Mouse (Mus musculus): ENCODE measurements at regions not wholly inside any gene's neighbourhood (a gene's known extent, or its start where the extent isn't known, plus 50 kb on each side); places are given as distances from the start of the nearest gene placed in this dataset.

- Histone ChIP-seq H3K9ac (replicated peaks) (no peak overlapping the region), H3K27me3 (no peaks in the 10 kb centered on the region), H3K36me3 (no peaks in the 10 kb centered on the region), H3K4me1 (replicated peaks) (no peaks in the 10 kb centered on the region), H3K27ac (no peak overlapping the region), H3K9me3 (no peaks in the 10 kb centered on the region), H3K4me3 (replicated peaks) (no peak overlapping the region), H3K4me2 (no peak overlapping the region)
- no peak for ATAC-seq (ENCODE audit: insufficient number of reproducible peaks, insufficient read depth, low FRiP score, low TSS enrichment, low read depth)
- WGBS: 89% methylated on average over 5 of the region's 5 CpGs
These were observed 60.2 kb downstream of the Scg2 start for GRCm38 (mm10) chr1:79379736-79380135.

GRCm38 (mm10) chr1:79374811-79375210 is 65.1 kb downstream of the Scg2 start:
- Histone ChIP-seq H3K4me3 (replicated peaks) (no peak overlapping the region), H3K9me3 (no peaks in the 10 kb centered on the region), H3K36me3 (no peaks in the 10 kb centered on the region), H3K4me1 (replicated peaks) (no peaks in the 10 kb centered on the region), H3K27ac (no peak overlapping the region), H3K4me2 (no peak overlapping the region), H3K27me3 (no peaks in the 10 kb centered on the region), H3K9ac (replicated peaks) (no peak overlapping the region)
- ATAC-seq (ENCODE audit: insufficient number of reproducible peaks, insufficient read depth, low FRiP score, low TSS enrichment, low read depth): no peak
- 58% methylated on average over 3 of the region's 3 CpGs for WGBS

GRCm38 (mm10) chr1:79357291-79358045 is 82.5 kb downstream of the Scg2 start:
- Histone ChIP-seq H3K36me3 (no peaks in the 10 kb centered on the region), H3K4me1 (replicated peaks) (no peaks in the 10 kb centered on the region), H3K27me3 (no peaks in the 10 kb centered on the region), H3K27ac (no peak overlapping the region), H3K4me2 (no peak overlapping the region), H3K9me3 (no peaks in the 10 kb centered on the region), H3K4me3 (replicated peaks) (no peak overlapping the region), H3K9ac (replicated peaks) (no peak overlapping the region)
- WGBS: 89% methylated on average over 2 of the region's 2 CpGs
- no peak for ATAC-seq (ENCODE audit: insufficient number of reproducible peaks, insufficient read depth, low FRiP score, low TSS enrichment, low read depth)

GRCm38 (mm10) chr1:79346511-79346910 is 93.4 kb downstream of the Scg2 start:
- no peak overlapping the region for H3K4me3 ChIP-seq (replicated peaks)
- no peak overlapping the region for H3K4me2 ChIP-seq
- no peaks in the 10 kb centered on the region for H3K9me3 ChIP-seq
- no peak overlapping the region for H3K27ac ChIP-seq
- no peak for ATAC-seq (ENCODE audit: insufficient number of reproducible peaks, insufficient read depth, low FRiP score, low TSS enrichment, low read depth)
- H3K27me3 ChIP-seq: no peaks in the 10 kb centered on the region
- H3K9ac ChIP-seq (replicated peaks): no peak overlapping the region
- H3K36me3 ChIP-seq: no peaks in the 10 kb centered on the region
- H3K4me1 ChIP-seq (replicated peaks): no peaks in the 10 kb centered on the region
- 82% methylated on average over 3 of the region's 3 CpGs for WGBS

GRCm38 (mm10) chr1:79335480-79336114 is 104.3 kb downstream of the Scg2 start:
- no peak overlapping the region for H3K4me3 ChIP-seq (replicated peaks)
- no peaks in the 10 kb centered on the region for H3K9me3 ChIP-seq
- no peak overlapping the region for H3K9ac ChIP-seq (replicated peaks)
- no peaks in the 10 kb centered on the region for H3K27me3 ChIP-seq
- no peaks in the 10 kb centered on the region for H3K36me3 ChIP-seq
- WGBS: 88% methylated on average over 7 of the region's 7 CpGs
- no peak overlapping the region for H3K4me2 ChIP-seq
- H3K4me1 ChIP-seq (replicated peaks): no peaks in the 10 kb centered on the region
- no peak overlapping the region for H3K27ac ChIP-seq
- no peak for ATAC-seq (ENCODE audit: insufficient number of reproducible peaks, insufficient read depth, low FRiP score, low TSS enrichment, low read depth)

- no peak overlapping the region for H3K4me2 ChIP-seq
- H3K4me1 ChIP-seq (replicated peaks): no peaks in the 10 kb centered on the region; the same call in 1 of the 2 replicates
- 66% methylated on average over 5 of the region's 5 CpGs for WGBS
- H3K36me3 ChIP-seq: no peaks in the 10 kb centered on the region
- H3K9ac ChIP-seq (replicated peaks): no peak overlapping the region
- H3K9me3 ChIP-seq: no peaks in the 10 kb centered on the region
- H3K27me3 ChIP-seq: no peaks in the 10 kb centered on the region
- ATAC-seq (ENCODE audit: insufficient number of reproducible peaks, insufficient read depth, low FRiP score, low TSS enrichment, low read depth): no peak
- H3K4me3 ChIP-seq (replicated peaks): no peak overlapping the region
- H3K27ac ChIP-seq: no peak overlapping the region
These were observed 122.7 kb downstream of the Scg2 start for GRCm38 (mm10) chr1:79317194-79317593.

GRCm38 (mm10) chr1:79314774-79315173 is 125.1 kb downstream of the Scg2 start:
- no peaks in the 10 kb centered on the region for H3K36me3 ChIP-seq
- ATAC-seq (ENCODE audit: insufficient number of reproducible peaks, insufficient read depth, low FRiP score, low TSS enrichment, low read depth): no peak
- H3K27ac ChIP-seq: no peak overlapping the region
- WGBS: 58% methylated on average over 3 of the region's 3 CpGs
- H3K4me1 ChIP-seq (replicated peaks): no peaks in the 10 kb centered on the region; the same call in 1 of the 2 replicates
- H3K27me3 ChIP-seq: no peaks in the 10 kb centered on the region
- no peak overlapping the region for H3K4me2 ChIP-seq
- H3K9ac ChIP-seq (replicated peaks): no peak overlapping the region
- no peak overlapping the region for H3K4me3 ChIP-seq (replicated peaks)
- no peaks in the 10 kb centered on the region for H3K9me3 ChIP-seq

- H3K36me3 ChIP-seq: no peaks in the 10 kb centered on the region
- ATAC-seq (ENCODE audit: insufficient number of reproducible peaks, insufficient read depth, low FRiP score, low TSS enrichment, low read depth): no peak
- no peak overlapping the region for H3K4me3 ChIP-seq (replicated peaks)
- H3K9ac ChIP-seq (replicated peaks): no peak overlapping the region
- no peaks in the 10 kb centered on the region for H3K9me3 ChIP-seq
- no peak overlapping the region for H3K4me2 ChIP-seq
- no peaks in the 10 kb centered on the region; the same call in 1 of the 2 replicates for H3K4me1 ChIP-seq (replicated peaks)
- WGBS: 83% methylated on average over 5 of the region's 5 CpGs
- H3K27ac ChIP-seq: no peak overlapping the region
- H3K27me3 ChIP-seq: no peaks in the 10 kb centered on the region
These were observed 127.8 kb downstream of the Scg2 start for GRCm38 (mm10) chr1:79312153-79312552.

GRCm38 (mm10) chr1:79303602-79304001 is 136.3 kb downstream of the Scg2 start:
- Histone ChIP-seq H3K9ac (replicated peaks) (no peak overlapping the region), H3K4me2 (no peak overlapping the region), H3K27me3 (no peaks in the 10 kb centered on the region), H3K27ac (no peak overlapping the region), H3K4me1 (replicated peaks) (no peaks in the 10 kb centered on the region), H3K4me3 (replicated peaks) (no peak overlapping the region), H3K9me3 (no peaks in the 10 kb centered on the region), H3K36me3 (no peaks in the 10 kb centered on the region)
- 79% methylated on average over 2 of the region's 2 CpGs for WGBS
- ATAC-seq (ENCODE audit: insufficient number of reproducible peaks, insufficient read depth, low FRiP score, low TSS enrichment, low read depth): no peak

- ATAC-seq (ENCODE audit: insufficient number of reproducible peaks, insufficient read depth, low FRiP score, low TSS enrichment, low read depth): no peak
- Histone ChIP-seq H3K4me3 (replicated peaks) (no peak overlapping the region), H3K27me3 (no peaks in the 10 kb centered on the region), H3K9me3 (no peaks in the 10 kb centered on the region), H3K36me3 (no peaks in the 10 kb centered on the region), H3K4me1 (replicated peaks) (no peaks in the 10 kb centered on the region), H3K9ac (replicated peaks) (no peak overlapping the region), H3K4me2 (no peak overlapping the region), H3K27ac (no peak overlapping the region)
- WGBS: 37% methylated on average over 2 of the region's 2 CpGs
These were observed 140.3 kb downstream of the Scg2 start for GRCm38 (mm10) chr1:79299639-79300038.

- Histone ChIP-seq H3K9me3 (no peaks in the 10 kb centered on the region), H3K27ac (no peak overlapping the region), H3K4me3 (replicated peaks) (no peak overlapping the region), H3K36me3 (no peaks in the 10 kb centered on the region), H3K4me1 (replicated peaks) (no peaks in the 10 kb centered on the region), H3K4me2 (no peak overlapping the region), H3K27me3 (no peaks in the 10 kb centered on the region), H3K9ac (replicated peaks) (no peak overlapping the region)
- 87% methylated on average over 3 of the region's 3 CpGs for WGBS
- no peak for ATAC-seq (ENCODE audit: insufficient number of reproducible peaks, insufficient read depth, low FRiP score, low TSS enrichment, low read depth)
These were observed 180.2 kb downstream of the Scg2 start for GRCm38 (mm10) chr1:79259726-79260125.

- 90% methylated on average over 4 of the region's 4 CpGs for WGBS
- ATAC-seq (ENCODE audit: insufficient number of reproducible peaks, insufficient read depth, low FRiP score, low TSS enrichment, low read depth): no peak
- no peak overlapping the region for H3K4me3 ChIP-seq (replicated peaks)
- no peak overlapping the region for H3K9ac ChIP-seq (replicated peaks)
- no peak overlapping the region for H3K27ac ChIP-seq
- H3K4me2 ChIP-seq: no peak overlapping the region
- H3K4me1 ChIP-seq (replicated peaks): no peaks in the 10 kb centered on the region
- no peaks in the 10 kb centered on the region for H3K36me3 ChIP-seq
- H3K9me3 ChIP-seq: no peaks in the 10 kb centered on the region
- H3K27me3 ChIP-seq: no peaks in the 10 kb centered on the region
These were observed 226.9 kb downstream of the Scg2 start for GRCm38 (mm10) chr1:79212970-79213369.
